Mouse (Mus musculus): ENCODE data around the gene Acvrl1.
A peak's percentile ranks its signal among the peaks of the same experiment; 100 is the strongest.

Acvrl1 gene

GRCm38 (mm10) chr15:101142672-101143071 lies 14.3 kb downstream of the Acvrl1 start:
- DNase-seq (ENCODE audit: low spot score in 2 of 2) = no peak

DNA sequence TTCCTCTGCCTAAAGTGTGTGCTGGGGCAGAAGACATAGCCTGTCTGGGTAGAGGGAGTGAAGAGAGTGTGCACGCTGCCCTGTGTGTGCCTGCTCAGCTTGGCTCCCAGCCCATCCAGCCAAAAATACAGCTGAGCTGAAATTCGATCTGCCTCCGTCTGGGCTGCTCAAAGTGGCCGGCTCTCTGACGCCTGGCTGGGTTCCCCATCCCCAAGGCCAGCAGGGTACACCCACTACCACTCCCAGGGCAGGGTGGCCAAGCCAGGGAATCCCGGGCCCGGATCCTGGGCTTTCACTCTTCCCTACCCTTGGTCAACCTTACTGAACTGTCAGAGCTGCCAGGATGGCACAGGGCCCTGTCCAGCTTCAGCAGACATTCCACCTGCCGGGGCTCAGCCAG lies 15.2 kb downstream of the Acvrl1 start:
- DNase-seq (ENCODE audit: low spot score in 2 of 2) = peak; percentile 84 to 85

DNA sequence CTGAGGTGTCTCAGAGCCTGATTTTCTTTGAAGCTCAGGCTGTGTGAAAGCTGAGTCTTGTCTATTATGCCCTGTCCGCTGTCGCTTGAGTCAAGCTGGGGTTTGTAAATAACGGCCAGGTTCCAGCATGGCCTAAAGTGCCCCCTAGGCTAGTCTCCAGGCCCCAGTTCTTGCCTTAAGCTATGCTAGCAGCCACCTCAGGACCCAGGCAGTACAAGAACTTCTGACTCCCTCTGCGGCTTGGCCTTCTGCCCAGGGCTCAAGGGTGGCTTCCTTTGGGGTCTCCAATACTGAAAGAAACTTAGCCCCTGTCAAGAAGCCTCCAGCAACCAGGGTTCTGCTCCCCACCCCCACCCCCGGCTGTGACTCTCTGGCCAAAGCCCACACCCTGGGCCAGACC lies 15.9 kb downstream of the Acvrl1 start:
- DNase-seq (ENCODE audit: low spot score in 2 of 2) = no peak

DNA sequence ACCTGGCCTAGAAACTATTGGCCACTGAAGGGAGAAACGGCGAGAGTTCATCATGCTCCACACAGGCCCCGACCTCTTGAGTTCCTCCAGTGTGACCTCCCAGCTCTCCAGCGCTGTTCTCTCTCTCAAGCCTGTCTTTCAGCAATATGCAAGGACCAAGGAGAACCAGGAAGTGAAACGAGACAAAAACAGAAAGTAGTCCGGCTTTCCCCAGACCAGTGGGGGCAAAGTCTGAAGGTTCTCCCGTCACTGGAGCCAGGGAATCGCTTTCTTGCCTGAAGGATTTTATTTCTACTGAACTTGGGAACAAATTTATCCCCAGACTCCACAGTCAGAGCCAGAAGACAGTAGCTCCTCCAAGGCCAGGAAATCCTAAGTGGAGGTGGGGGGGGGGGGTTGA lies 16.5 kb downstream of the Acvrl1 start:
- peak in 1 of 2 experiments; percentile 28 for DNase-seq (ENCODE audit: low spot score in 2 of 2)

- peak; percentile 97 to 98 for DNase-seq (ENCODE audit: low spot score in 2 of 2)
Observed at GRCm38 (mm10) chr15:101145424-101146099, 17.2 kb downstream of the Acvrl1 start.

GRCm38 (mm10) chr15:101146100-101146965 lies 18.0 kb downstream of the Acvrl1 start:
- peak in 1 of 2 experiments; percentile 21 for DNase-seq (ENCODE audit: low spot score in 2 of 2)

- no peak for DNase-seq (ENCODE audit: low spot score in 2 of 2)
Observed at GRCm38 (mm10) chr15:101147115-101147909, 19.0 kb downstream of the Acvrl1 start.

- DNase-seq (ENCODE audit: low spot score in 2 of 2) = peak; percentile 61 to 67
Observed at GRCm38 (mm10) chr15:101147910-101148273, 19.6 kb downstream of the Acvrl1 start.

- no peak for DNase-seq (ENCODE audit: low spot score in 2 of 2)
Observed at GRCm38 (mm10) chr15:101148604-101149003, 20.3 kb downstream of the Acvrl1 start.

DNA sequence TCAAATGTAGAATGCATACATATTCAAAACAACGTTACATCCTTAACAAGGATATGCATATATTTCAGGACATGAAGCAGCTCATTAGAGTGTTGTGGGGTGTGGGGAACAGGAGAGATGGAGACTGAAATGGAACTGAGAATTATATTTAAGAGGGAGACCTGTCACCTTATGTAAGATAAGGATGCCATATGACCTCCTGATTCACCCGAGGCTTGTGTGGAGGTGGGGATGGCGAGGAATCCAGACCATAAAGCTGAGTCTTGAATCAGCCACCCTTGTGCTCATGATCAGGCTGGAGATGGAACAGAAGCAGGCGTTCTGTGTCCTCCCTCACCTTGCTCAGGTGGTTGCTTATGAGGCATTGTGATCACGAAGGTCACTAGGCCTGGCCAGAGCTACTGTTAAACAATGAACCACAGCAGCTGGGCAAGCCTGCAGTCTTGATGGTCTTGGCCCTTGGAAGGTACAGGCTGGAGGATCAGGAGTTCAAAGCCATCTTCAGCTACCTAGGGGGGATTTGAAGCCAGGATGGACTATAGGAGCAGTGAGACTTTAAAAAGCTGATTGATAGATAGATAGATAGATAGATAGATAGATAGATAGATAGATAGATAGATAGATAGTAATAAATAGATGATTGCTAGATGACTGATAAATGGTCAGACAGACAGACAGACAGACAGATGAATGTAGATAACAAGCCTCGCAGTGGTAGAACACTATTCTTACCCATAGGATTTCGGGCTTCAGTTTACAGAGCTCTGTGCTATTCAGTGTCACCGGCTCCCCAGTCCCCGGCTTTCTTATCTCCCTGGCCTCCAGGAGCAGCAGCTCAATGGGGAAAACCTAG lies 23.3 kb downstream of the Acvrl1 start:
- DNase-seq (ENCODE audit: low spot score in 2 of 2) = no peak

DNA sequence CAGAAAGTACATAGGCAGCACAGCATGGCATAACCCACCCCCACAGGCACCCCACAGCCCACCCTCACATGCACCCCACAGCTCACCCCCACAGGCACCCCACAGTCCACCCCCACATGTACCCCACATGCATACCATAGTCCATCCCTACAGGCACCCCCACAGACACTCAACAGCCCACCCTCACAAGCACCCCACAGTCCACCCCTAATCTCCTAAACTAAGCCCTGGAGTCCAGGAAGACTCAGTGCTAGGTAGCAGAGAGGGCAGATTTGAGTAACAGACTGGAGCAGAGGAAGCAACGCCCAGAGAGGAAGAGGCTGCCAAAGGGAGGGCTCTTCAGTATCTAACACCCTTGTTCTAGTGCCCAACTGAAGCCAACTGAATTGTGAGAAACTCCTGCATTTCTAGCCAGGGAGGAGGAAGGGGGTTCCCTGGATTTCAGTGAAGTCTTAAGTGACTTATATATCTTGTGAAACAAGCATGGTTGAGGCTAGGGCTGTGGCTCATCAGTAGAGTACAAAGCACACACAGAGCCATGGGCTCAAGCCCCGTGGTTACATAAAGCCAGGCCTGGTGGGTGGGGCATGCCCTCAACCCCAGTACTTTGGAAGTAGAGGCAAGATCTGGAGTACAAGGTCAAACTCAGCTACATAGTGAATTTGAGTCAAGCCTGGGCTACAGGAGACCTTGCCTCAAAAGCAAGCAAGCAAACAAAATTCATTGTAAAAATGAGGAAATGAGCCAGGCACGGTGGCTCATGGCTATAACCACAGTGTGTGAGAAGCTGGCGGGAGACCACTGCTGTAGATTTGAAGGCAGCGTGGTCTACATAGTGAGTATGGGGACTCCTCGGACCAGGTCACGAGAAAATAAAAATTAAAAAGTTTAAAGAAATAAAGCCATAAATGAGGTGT lies 26.6 kb downstream of the Acvrl1 start:
- DNase-seq (ENCODE audit: low spot score in 2 of 2) = no peak

DNA sequence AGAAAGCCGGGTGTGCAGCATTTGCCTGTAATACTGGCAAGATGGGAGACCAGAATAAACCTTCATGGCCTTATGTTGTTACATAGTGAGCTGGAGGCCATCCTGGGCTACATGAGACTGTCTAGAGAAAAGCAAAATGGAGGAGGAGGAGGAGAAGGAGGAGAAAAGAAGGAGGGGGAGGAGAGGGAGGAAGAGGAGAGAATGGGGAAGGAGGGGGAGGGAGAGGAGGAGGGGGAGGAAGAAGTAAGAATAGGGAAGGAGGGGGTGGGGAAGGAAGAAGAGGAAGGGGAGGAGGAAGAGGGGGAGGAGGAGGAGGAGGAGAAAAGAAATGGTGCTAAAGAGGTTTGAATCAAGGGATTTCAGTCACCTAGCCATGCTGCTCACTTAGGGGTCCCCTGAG lies 31.8 kb downstream of the Acvrl1 start:
- no peak for DNase-seq (ENCODE audit: low spot score in 2 of 2)

- no peak for DNase-seq (ENCODE audit: low spot score in 2 of 2)
Observed at GRCm38 (mm10) chr15:101160591-101160990, 32.3 kb downstream of the Acvrl1 start.

GRCm38 (mm10) chr15:101161534-101161933 lies 33.2 kb downstream of the Acvrl1 start:
- DNase-seq (ENCODE audit: low spot score in 2 of 2) = no peak

DNA sequence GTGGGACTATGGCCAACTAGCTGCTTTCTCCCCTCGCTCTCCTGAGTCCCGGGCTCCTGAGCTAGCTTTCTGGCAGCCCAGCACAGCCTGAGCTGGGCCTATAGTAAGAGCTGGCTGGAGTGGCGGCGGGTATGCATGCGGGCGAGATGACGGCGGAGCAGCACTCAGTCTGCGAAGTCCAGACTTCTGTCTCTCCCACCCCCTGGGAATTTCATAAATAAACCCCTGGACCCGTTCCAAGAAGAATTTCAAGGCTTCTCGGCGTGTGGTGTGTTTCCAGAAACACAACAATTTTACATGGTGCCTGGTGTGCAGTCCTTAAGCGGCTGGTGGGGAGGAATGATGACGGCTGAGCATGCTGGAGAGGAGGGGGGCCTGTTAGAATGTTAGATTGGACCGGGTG lies 34.7 kb downstream of the Acvrl1 start:
- no peak for DNase-seq (ENCODE audit: low spot score in 2 of 2)

DNA sequence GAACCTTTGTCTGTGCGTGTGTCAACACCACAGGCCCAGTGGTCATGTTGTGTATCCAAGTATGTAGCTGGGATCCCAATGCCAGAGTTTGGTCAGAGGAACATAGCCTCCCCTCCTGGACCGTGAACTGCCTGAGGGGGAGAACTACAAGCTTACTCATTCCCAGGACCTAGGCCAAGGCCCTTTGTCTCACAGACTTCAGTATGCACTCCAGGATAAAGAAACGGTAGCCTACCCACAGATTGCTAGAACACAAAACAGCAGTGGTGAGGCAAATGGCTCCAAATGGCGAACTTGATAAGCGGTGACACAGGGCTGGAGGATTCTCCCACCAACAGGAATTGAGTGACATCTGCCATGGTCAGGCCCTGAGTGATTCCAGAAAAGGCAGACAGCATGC lies 35.5 kb downstream of the Acvrl1 start:
- DNase-seq (ENCODE audit: low spot score in 2 of 2) = no peak

DNA sequence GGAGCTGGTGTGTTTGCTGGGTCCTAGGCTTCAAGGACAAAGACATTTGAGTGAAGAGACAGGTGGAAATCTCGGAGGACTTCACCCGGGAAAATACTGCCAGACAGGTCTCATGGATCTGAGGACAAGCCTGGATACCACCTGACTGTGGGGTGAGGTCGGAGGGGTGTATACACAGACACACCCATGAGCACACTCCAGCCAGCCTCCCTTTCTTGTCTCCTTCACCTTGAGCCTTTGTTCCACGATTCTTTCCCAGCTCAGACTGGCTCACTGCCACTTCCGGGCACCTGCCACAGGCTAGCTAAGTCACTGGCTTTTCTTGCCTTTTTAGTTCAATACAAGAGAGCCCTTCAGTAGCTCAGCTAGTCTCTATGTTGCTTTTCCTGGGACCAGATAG lies 36.0 kb downstream of the Acvrl1 start:
- no peak for DNase-seq (ENCODE audit: low spot score in 2 of 2)

DNA sequence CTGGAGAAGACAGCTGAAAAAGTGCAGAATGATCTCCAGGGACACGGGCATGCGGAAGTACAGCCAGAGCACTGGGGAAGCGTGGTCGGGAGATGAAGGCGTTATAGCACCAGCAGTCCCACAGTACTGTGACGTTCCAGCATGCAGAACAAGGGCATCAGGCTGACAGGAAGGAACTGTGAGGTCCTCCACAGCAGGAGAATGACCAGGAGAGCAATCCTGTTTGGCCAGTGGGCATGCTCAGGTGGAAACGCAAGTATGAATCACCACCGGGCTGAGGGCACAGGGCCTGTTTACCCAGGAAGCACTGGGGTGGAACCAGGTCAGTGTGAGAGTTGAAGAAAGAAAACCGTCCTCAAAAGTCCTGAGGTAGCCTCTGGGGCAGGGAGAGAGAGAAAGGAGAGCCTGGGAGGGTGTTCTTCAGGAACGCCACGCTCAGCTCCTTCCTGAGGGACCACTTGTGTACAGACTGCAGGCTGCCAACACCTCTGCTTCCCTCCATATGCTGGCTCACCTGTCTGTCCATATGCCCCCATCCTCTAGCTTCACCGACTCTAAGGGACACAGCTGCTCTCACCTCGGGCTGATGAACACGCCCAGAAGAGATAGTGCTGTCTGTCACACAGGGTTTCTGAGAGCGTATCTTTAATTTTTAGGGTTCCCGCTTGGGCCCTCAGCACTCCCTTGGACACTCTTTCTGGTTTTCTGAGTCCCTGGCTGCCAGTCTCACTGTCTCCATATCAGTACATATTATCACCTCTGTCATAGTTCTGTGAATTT lies 37.5 kb downstream of the Acvrl1 start:
- DNase-seq (ENCODE audit: low spot score in 2 of 2) = no peak

GRCm38 (mm10) chr15:101167553-101167952 lies 39.2 kb downstream of the Acvrl1 start:
- DNase-seq (ENCODE audit: low spot score in 2 of 2) = no peak

DNA sequence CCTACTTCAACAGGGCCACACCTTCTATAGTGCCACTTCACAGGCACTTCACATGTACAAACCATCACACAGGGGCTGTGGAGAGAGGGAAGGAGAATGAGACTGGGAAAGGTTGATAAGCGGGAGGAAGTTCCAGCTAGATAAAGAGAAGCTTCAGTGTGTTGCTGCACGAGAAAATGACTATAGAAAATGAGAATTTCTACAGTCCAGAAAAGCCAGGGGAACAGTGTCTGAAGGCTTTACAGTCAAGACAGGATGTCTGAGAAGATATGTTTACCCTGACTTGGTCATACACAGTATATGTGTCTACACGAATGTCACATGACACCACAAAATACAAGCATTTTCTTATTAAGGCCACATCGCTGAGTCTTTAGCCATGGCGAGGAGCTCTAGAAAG lies 41.6 kb downstream of the Acvrl1 start:
- DNase-seq (ENCODE audit: low spot score in 2 of 2) = no peak
